Mouse (Mus musculus) T-cell, adult 2 months (primary cell): Measurements from ENCODE around the gene Hfm1.

Experiments
- DNase-seq: peaks from one replicate; pipeline ENCODE4 v3.0.0; 2022; ENCODE audit warnings: low spot score

Hfm1 gene

DNA sequence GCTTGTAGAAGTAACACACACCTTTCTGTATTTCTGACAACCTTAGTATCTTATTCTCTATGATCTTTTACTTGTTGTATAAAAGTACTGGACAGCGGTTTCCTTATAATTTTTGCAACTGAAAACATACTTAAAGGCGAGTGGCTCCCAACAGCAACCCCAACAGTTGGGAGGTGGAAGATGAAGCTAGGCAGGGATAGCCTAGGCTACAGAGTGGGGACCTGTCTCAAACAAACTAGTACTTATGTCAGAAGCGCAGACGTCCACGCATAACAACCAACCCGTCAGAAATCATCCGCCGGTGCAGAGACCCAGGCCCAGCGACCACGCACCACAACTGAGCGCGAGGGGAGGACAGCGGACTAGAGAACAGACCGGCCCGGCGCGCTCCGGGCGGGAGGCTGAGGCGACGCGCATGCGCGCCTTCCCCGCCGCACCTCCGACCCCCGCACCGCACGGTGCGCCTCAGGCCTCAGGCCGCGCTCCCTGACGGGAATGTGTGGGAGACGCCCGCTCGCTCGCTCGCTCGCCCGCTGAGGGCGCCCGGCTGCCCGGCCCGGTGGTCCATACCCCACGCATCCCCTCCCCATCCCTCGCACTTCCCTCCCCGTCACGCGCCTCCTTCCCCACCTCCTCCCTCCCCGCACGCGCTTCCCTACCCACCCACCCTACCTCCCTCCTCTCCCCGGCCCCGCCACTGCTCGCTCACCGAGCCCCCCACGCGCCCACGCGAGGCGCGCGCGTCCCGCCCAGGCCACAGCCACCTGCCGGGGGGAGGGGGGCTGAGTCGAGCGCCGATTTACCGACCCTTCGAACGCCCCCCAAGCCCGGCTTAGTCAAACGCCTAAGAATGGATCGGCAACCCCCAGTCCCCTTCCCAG is at the start of gene Hfm1:
Hfm1 (minus strand) TSS at position 834 of the 881 bp plus-strand sequence.
- peak; percentile 22 for DNase-seq

DNA sequence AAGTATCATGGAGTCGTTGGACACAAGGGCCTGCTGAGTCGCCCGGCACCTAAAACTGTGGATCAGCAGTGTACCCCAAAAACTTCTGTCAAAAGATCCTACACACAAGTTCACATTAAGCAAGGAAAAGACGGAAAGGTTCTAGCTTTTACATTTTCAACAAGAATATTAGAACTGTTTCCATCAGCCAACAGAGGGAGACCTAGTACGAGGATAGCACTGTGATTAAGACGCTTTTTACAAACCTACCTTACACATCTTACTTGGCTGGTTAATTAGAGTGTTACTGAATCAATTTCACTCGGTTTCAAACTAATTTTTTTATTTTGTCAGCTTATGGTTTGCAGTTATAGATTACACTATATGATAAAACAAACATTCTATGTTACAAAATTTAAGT is 47.8 kb upstream of the Hfm1 start:
- DNase-seq: no peak

DNA sequence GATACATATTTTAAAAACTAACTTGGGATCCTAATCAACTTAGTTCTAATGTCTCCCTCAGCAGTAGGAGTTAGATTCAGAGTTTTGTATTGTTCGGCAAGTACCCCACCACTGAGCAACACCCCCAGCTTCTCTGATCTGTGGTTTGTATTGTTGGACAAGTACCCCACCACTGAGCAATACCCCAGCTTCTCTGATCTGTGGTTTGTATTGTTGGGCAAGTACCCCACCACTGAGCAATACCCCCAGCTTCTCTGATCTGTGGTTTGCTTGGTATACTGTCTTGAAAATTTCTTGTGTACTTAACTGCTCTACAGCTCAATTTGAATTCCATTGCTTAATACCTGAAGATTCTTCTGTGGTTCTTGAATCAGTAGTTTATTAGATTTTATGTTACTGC is 41.5 kb upstream of the Hfm1 start:
- DNase-seq: no peak

DNA sequence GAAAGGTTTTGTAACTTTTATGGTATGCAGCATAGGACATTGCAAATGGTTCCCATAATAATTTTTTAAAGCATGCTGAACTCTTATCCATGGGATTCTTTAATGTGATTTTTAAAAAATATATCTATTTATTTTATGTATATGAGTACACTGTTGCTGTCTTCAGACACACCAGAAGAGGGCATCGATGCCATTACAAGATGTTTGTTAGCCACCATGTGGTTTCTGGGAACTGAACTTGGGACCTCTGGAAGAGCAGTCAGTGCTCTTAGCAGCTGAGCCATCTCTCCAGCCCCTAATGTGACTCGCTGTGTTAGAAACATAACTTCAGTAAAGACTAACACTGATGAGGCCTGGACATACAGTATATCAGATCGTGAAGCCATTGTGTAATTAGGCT is 40.3 kb upstream of the Hfm1 start:
- no peak for DNase-seq

DNA sequence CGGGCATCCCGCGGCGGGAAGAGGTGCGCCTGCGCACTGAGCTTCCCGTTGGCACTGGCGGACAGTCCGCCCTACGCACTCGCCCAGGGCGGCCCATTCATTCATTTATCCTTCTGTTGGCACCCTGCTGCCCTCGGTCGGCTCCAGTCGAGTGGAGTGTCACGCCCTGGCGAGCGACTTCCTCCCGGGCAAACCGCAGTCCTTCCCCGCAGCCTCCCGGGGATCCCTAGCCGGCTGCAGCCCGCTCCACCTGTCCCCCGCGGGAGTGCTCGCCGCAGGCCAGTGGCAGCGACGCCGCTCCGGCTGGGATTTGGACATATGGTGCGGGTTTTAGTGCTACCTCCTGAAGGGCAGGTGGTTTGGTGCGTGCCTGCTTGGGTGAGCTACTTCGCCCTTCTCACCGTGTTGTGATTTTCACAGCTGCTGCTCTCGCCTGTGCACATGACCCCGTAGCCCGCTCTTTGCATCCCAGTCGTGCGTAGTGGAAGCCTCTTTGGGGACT is 38.4 kb upstream of the Hfm1 start:
- no peak for DNase-seq

DNA sequence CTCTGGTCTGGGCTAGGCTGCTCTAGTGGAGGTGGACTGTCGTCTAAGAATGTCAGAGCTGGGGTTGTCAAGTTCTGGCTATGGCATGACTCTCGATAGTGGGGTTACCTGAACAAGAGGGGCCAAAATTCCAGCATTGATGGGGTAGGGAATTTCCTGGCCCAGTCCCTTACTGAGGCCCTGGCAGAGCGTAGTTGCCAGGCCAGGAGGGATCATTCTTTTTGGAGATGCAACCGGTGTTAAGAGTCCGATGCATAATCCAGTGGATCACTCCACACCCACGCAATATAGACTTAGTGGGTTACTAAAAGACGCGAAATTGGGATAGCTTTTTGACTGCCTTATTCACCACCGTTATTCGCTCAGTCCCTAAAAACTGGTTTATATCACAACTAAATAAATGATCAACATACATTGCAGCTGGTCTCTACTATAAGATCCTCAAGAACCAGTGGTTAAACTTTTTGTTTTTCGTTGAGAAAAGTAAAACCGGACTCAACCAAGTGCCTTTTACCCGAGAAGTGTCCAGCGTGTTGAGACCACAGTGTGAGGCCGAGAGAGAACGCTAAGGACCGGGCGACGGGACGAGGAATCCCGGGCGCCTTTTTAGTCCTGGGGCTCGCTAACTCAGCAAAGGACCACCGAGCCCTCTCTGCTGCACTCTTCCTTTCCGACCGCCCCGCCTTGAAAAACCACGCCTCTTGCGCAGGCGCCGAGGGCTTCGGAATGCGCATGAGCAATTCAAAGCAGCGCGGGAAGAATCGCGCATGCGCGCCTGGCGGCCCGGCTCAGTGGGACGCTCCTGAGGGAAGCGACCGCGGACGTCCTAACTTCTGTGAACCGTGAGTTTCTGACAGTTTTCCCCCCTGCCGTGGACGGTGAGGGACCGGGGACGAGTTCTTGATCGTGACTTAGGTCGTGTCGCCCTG is 37.7 kb upstream of the Hfm1 start, which contains the start of gene Cdc7:
Cdc7 (plus strand) TSS at position 739 of the 929 bp plus-strand sequence.
- peak; percentile 89 for DNase-seq

DNA sequence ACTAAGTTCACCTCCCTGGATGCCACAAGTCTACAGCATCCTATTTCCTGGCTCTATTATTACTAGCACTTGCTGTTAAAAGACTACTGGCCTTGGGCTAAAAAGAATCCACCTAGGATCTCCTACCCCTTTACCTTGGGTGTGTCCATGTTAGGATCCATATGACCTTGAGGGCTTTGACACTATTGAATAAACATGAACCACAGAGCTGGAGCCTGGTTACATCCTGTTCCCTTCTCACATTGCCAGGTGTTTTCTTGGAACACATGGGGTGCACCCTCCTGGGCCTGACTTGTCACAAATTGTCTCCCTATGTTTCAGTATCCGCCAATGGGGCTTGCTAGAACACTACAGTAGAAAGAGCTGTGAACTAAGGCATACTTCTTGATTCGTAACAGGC is 34.3 kb upstream of the Hfm1 start:
- no peak for DNase-seq

DNA sequence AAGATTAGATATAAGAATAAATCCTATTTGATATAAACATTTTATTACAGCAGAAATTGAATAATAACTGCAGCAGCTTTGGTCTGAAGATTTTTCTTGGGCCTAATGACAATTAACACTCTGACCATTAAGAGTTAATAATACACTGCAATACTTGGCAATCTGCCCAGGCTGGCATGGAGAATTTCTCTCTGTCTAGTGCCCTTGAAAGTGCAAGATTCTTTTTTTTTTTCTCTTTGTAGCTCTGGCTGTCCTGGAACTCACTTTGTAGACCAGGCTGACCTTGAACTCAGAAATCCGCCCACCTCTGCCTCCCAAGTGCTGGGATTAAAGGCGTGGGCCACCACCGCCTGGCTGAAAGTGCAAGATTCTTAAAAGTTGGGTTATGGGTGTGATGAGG is 32.9 kb upstream of the Hfm1 start:
- DNase-seq: no peak

DNA sequence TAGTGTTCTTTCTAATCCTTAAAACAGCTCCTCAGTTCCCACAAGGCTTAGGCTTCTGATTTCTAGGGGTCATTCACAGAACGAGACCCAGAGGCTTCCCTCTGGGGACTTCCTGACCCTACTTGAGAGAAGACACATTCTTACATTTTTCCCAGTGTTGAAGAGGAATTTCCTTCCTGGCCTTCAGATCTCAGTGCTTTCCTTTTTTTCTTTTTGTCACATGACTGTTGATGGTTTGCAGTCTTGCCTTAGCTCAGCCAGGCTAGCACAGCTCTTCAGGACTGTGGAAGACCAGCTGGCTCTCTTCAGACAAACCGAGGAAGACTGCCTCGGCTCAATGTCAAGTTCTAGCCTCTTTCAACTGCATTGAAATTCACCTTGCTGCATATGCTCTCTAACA is 30.3 kb upstream of the Hfm1 start:
- no peak for DNase-seq

DNA sequence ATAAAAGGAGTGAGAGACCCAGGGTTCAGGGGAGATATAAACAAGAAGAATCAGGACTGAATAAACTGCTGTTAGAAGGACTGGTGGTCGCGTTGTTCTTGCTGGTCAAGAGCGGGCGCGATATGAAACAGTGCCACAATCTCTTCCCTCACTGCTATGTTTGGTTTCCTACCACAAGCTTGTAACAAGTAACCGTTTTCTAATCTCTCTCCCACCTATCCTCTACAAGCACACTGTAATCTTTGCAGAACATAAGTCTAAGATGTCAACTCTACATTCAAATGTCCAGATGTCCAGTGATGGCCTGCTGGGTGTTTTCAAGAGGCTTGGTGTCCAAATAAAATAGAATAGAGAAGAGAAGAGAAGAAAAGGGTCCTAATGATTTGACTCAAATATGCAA is 22.6 kb upstream of the Hfm1 start:
- no peak for DNase-seq

DNA sequence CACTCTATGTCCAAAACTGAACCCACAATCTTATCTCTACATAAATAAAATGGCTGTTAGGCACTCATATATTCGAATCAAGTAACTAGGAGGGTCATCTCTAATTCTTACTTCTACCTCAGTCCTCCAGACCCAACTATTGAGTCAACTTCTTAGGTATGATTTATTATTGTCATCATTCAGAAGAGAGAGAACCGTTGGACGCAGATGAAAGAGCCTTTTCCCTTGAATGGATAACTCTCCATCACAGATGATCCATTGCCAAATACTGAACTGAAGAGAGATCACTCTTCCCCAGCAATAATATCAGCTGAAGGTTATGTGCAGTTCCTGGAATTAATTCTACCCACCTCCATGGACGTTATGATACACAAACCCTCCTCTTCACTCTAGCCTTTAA is 20.2 kb upstream of the Hfm1 start:
- no peak for DNase-seq

DNA sequence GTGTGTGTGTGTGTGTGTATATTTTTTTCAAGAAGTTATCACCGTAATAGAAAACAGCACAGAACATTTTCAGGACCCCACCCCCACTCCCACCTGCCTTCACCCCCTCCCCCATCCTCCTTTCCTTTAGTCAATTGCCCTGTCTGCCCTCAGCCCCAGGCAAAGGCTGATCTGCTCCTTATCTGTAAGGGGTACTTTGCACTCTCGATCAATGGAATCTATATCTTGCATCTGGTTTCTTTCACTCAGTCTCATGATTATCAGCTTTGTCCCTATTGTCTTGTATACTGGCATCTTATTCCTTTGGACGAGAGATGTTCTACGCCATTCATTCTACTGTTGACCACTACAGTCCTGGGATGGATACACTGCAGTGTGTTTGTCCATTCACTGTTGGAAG is 1.9 kb upstream of the Hfm1 start:
- DNase-seq: no peak

DNA sequence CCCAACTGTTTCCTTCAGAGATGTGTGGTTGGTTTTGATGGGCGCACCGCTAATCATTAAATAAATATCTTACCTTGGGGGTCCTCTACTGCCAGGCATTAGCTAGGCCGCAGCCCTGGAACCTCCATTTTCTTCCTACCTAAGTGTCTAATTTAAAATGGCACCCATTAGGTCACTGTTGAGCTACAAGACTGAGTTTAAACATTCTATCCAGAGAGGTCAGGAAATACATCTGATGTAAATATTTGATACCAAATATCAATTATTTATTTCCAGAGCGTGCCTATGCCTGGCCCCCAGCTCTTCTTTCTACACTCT is 207 bp upstream of the Hfm1 start:
- DNase-seq: no peak

DNA sequence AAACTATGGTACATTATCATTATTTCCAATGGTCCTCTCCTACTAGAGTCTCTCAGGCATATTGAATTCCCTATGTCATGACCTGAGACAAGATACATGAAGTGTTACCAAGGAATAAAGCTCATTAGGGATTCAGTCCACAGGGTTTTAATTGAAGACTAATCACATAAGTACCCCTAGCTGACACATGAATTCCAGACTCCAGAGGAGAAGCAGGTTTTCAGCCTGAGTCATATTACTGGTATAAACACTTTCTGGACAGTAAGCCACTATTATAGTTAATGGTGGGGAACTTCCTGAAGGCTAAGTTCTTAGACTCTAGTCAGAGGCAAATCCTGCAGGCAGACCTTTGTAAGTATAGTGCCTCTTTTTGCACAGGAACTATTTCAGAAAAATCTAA is 6.8 kb downstream of the Hfm1 start:
- DNase-seq: no peak

DNA sequence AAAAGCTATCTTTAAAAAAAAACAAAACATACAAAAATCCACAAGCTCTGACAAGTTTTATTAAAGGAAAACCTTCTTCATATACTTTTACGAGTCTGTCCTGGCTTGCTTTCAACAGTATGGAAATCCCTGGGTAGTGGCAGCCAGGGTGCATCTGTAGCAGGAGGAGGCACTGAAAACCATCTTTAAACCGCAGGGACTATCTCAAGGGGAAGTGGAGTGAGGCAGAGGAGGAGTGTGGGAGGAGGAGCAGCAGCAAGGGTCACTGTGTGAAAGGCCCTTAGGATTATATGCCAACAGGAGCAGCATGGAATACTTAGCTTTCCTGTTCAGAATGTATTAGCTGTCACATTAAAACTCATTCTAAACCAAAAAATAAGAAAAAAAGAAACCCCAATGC is 29.2 kb downstream of the Hfm1 start:
- DNase-seq: no peak

DNA sequence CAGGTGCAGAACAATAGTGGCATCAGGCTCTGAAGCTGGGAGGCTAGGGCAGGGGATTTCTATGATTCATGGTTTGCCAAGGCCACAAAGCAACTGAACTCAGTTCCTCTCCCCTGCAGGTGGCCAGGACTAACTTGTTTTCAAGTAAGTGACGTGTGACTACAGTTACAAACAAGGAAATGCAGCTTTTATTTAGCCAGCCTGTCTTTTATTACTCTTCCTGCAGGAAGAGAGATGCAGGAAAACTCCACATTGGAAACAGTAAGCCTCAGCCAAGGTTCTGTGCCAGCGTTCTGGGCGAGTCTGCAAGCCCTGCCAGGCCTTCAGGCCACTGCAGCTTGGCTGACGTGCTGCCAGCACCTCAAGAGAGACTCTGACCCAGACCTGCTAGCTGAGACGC is 34.3 kb downstream of the Hfm1 start:
- DNase-seq: no peak

DNA sequence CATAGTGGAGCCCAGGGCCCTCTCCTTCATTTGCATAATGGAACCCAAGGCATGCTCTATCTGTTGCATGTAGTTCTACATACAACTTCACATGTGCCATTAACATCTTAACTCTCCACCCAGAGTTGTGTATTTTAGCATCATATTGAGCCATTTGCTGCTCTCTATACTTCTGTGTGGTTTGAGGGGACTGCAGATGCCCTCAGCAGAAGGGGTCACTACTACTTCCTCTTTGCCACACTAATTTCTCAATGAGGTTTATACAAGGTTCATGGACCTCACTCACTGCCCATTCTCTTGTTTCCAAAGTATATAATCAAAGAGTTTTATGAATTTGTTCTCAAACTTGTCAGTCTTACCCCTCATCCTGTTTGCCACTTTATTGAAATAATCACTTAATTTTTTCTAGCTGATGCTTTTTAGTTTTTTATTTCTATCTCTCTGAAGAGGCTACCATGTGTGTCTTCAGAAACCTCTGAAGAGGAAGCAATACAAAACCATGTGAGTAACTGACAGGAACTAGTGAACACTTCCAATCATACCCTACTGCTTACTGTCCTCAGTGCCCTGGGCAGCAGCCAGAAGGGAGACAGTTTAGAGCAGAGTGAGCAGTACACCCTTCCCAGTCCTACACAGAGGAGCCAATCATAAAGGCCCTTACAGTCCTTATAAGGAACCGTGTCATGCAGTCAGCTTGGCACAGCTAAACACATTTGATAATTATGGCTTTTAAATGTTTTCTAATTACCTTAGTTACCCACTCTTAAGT is 38.6 kb downstream of the Hfm1 start:
- no peak for DNase-seq

DNA sequence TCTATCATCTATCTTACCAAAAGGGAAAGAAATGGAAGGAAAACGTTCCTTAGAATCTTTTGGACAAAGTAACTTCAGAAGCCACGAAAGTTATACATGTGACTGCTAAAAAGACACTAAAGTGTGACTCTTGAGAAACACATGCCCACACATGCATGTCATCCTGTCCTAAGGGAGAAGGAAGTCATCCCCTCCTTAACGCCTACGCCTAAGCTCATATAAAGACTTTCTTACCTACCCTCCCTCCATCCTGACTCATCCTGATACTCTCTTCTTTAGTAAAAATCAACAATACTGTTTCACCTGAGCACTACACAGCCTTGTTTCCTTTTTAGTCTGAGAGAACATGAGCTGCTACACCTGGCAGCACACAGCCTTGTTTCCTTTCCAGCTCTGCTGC is 40.6 kb downstream of the Hfm1 start:
- no peak for DNase-seq

DNA sequence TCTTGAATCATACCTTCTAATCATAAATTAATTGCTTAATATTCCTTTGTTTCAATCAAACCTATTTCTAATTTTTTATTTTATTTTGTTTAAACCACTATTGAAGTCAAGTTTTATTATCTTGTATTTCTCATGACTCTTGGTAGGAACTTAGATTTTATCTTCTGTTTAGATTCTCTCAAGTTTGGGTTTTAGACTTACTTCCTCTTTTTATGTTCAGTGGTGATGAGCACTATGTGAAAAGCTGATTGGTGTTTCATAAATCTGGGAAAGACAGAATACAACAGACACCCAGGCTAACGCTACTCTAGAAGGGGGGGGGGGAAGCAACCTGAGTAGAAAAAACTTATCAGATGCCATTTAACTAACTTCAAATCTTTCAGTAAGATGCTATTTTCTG is 49.7 kb downstream of the Hfm1 start:
- DNase-seq: no peak

DNA sequence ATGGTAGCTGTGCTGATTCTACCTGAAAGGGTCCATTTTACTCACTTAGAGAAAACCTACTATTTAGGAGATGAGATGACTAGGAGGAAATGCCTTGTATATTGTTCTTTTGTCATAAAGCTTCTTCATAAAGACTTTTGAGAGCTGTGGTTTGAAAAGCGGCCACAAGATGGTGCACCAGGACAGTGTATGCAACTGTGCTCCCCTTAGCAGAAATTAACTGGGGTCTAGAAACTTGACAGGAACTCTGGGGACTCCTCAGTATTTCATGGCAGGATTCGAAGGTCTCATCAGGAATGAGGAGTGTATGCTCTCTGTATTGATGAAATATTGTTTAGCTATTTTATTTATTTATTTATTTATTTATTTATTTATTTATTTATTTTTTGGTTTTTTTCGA is 65.7 kb downstream of the Hfm1 start:
- peak; percentile 60 for DNase-seq

DNA sequence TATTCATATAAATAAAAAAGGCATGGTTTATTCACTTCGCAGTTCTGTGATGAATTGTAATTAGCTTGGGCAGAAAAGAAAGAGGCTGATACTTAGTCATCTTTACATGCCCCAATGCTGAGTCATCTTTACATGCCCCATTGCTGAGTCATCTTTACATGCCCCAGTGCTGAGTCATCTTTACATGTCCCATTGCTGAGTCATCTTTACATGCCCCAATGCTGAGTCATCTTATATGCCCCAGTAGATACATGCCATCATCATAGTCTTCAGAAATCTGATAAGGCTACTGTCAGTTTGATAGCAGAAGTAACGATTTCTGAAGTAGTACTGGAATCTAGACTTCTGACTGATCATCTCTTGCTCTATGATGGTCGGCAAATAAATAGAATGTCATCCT is 72.8 kb downstream of the Hfm1 start:
- DNase-seq: no peak

DNA sequence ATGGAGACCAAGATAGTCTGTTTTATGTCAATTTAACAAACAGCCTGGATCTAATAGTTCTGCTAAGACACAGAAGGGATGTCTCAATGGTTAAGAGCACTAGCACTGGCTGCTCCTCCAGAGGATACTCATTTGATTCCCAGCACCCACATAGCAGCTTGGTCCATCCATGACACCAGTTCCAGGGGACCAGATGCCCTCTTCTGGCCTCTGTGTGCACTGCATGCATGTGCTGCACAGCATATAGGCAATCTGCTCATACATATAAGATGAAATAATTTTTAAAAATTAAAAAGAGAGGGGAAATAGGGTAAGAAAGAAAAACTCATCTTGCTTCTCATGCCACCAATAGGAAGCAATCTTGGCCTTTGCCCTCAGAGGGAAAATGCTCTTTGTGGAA is 79.1 kb downstream of the Hfm1 start:
- no peak for DNase-seq
